Mouse (Mus musculus): ENCODE measurements around the gene Syne3.
A peak's percentile ranks its signal among the peaks of the same experiment; 100 is the strongest.

Syne3 gene

DNA sequence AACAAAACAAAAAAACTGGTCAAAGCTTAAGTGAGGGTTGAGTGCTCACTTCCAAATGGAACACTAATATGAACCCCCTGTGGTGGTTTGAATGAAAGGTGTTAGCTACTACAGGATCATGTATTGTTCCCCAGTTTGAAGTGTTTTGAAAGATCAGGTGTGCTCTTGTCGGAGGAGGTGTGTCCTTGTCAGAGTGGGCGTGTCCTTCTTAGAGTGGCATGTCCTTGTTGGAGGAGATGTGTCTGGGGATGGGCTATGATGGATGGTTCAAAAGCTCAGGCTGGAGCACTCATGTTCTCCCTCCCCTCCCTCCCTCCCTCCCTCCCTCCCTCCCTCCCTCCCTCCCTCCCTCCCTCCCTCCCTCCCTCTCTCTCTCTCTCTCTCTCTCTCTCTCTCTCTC lies 61.7 kb downstream of the Syne3 start:
- H3K27me3 ChIP-seq (ENCODE audit: control insufficient read depth, insufficient read depth, low read length, poor library complexity, severe bottlenecking), result no peaks in the 10 kb centered on the region
- no peak for DNase-seq (ENCODE audit: low read depth, low spot score)
- H3K36me3 ChIP-seq (ENCODE audit: control insufficient read depth, insufficient read depth, low read length, poor library complexity, severe bottlenecking), result peaks cover 11% of the 10 kb centered on the region

GRCm38 (mm10) chr12:104946231-104946630 lies 63.4 kb downstream of the Syne3 start:
- DNase-seq (ENCODE audit: low read depth, low spot score), result no peak
- H3K36me3 ChIP-seq (ENCODE audit: control insufficient read depth, insufficient read depth, low read length, poor library complexity, severe bottlenecking), result peaks cover 11% of the 10 kb centered on the region

GRCm38 (mm10) chr12:104940466-104940865 lies 69.1 kb downstream of the Syne3 start:
- peaks cover 6% of the 10 kb centered on the region for H3K36me3 ChIP-seq (ENCODE audit: control insufficient read depth, insufficient read depth, low read length, poor library complexity, severe bottlenecking)
- no peak for DNase-seq (ENCODE audit: low read depth, low spot score)
- no peaks in the 10 kb centered on the region for H3K27me3 ChIP-seq (ENCODE audit: control insufficient read depth, insufficient read depth, low read length, poor library complexity, severe bottlenecking)

More at GRCm38 (mm10) chr12:104946231-104946630, 63.4 kb downstream of the Syne3 start:
- H3K27me3 ChIP-seq (ENCODE audit: control insufficient read depth, insufficient read depth, low read length, poor library complexity, severe bottlenecking), result no peaks in the 10 kb centered on the region

GRCm38 (mm10) chr12:104940027-104940386 lies 69.6 kb downstream of the Syne3 start:
- peaks cover 6% of the 10 kb centered on the region for H3K36me3 ChIP-seq (ENCODE audit: control insufficient read depth, insufficient read depth, low read length, poor library complexity, severe bottlenecking)
- no peak for DNase-seq (ENCODE audit: low read depth, low spot score)
- H3K27me3 ChIP-seq (ENCODE audit: control insufficient read depth, insufficient read depth, low read length, poor library complexity, severe bottlenecking), result no peaks in the 10 kb centered on the region

GRCm38 (mm10) chr12:104939372-104940026 lies 70.1 kb downstream of the Syne3 start:
- H3K36me3 ChIP-seq (ENCODE audit: control insufficient read depth, insufficient read depth, low read length, poor library complexity, severe bottlenecking), result peaks cover 3% of the 10 kb centered on the region; the same call in 1 of the 2 replicates
- H3K27me3 ChIP-seq (ENCODE audit: control insufficient read depth, insufficient read depth, low read length, poor library complexity, severe bottlenecking), result no peaks in the 10 kb centered on the region
- peak; percentile 70 for DNase-seq (ENCODE audit: low read depth, low spot score)

DNA sequence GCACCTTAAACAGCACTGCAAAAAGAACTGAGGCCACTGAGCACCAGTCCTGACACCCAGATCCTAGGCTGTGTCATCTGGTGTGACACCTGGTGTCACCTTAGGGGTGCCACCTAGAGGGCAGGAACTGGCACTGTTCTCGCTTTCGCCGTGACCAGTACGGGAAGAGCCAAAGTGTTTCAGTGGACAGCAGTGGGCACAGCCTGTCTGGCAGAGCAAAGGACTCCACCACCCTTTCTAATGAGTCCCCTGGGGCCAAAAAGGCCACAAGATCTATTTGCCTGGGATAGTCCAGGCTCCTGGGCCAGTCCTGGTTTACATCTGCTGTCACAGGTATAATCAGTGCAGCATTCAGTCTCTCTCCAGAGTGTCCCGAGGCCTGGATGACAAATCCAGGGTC lies 70.7 kb downstream of the Syne3 start:
- H3K27me3 ChIP-seq (ENCODE audit: control insufficient read depth, insufficient read depth, low read length, poor library complexity, severe bottlenecking), result no peaks in the 10 kb centered on the region
- DNase-seq (ENCODE audit: low read depth, low spot score), result no peak

GRCm38 (mm10) chr12:104936223-104936622 lies 73.4 kb downstream of the Syne3 start:
- Histone ChIP-seq H3K27me3 (ENCODE audit: control insufficient read depth, insufficient read depth, low read length, poor library complexity, severe bottlenecking) (no peaks in the 10 kb centered on the region), H3K36me3 (ENCODE audit: control insufficient read depth, insufficient read depth, low read length, poor library complexity, severe bottlenecking) (no peaks in the 10 kb centered on the region; the same call in 1 of the 2 replicates)
- DNase-seq (ENCODE audit: low read depth, low spot score), result peak; percentile 60

More for the DNA sequence above, 70.7 kb downstream of the Syne3 start:
- H3K36me3 ChIP-seq (ENCODE audit: control insufficient read depth, insufficient read depth, low read length, poor library complexity, severe bottlenecking), result no peaks in the 10 kb centered on the region; the same call in 1 of the 2 replicates

- DNase-seq (ENCODE audit: low read depth, low spot score), result no peak
- Histone ChIP-seq H3K36me3 (ENCODE audit: control insufficient read depth, insufficient read depth, low read length, poor library complexity, severe bottlenecking) (no peaks in the 10 kb centered on the region; the same call in 1 of the 2 replicates), H3K27me3 (ENCODE audit: control insufficient read depth, insufficient read depth, low read length, poor library complexity, severe bottlenecking) (no peaks in the 10 kb centered on the region)
Observed at GRCm38 (mm10) chr12:104935144-104935543, 74.5 kb downstream of the Syne3 start.

- H3K27me3 ChIP-seq (ENCODE audit: control insufficient read depth, insufficient read depth, low read length, poor library complexity, severe bottlenecking), result no peaks in the 10 kb centered on the region
Observed at GRCm38 (mm10) chr12:104933800-104934199, 75.8 kb downstream of the Syne3 start.

DNA sequence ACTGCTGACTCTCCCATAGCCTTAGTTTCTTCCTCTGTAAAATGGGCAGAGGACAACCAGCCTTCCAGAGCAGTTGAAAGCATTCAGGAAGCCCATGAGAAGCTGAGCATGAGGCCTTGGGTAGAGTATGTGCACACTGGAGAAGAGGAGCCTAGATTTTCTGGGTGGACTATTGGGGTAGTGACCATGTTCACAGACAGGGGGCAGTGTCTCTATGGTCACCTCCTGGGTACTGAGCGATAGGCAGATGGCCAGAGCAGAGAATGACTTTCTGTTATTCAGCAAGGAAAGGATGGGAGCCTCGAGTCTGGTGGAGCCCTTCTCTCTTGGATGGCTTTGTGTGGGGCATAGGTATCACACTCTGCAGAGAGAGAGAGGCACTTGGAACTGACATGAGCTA lies 76.4 kb downstream of the Syne3 start:
- no peaks in the 10 kb centered on the region for H3K27me3 ChIP-seq (ENCODE audit: control insufficient read depth, insufficient read depth, low read length, poor library complexity, severe bottlenecking)
- no peaks in the 10 kb centered on the region; the same call in 1 of the 2 replicates for H3K36me3 ChIP-seq (ENCODE audit: control insufficient read depth, insufficient read depth, low read length, poor library complexity, severe bottlenecking)
- DNase-seq (ENCODE audit: low read depth, low spot score), result peak; percentile 33

More at GRCm38 (mm10) chr12:104933800-104934199, 75.8 kb downstream of the Syne3 start:
- DNase-seq (ENCODE audit: low read depth, low spot score), result no peak
- H3K36me3 ChIP-seq (ENCODE audit: control insufficient read depth, insufficient read depth, low read length, poor library complexity, severe bottlenecking), result no peaks in the 10 kb centered on the region; the same call in 1 of the 2 replicates

DNA sequence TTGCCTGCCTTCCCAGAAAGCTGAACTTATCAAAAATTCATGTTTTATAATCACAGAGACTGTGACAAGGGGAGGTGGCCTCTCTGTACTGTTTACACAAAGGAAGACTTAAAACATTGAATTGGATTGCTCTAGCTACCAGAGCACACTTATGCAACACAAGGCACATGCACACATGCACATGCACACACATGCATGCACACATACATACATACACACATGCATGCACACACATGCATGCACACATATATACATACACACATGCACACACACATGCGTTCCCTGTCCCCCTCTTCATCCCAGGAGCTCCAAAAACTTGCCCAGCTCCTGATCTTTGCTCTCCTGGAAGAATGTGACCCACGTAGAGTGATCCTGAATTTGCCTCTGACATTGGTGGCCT lies 83.8 kb downstream of the Syne3 start:
- DNase-seq (ENCODE audit: low read depth, low spot score), result no peak
- Histone ChIP-seq H3K36me3 (ENCODE audit: control insufficient read depth, insufficient read depth, low read length, poor library complexity, severe bottlenecking) (no peaks in the 10 kb centered on the region), H3K27me3 (ENCODE audit: control insufficient read depth, insufficient read depth, low read length, poor library complexity, severe bottlenecking) (no peaks in the 10 kb centered on the region)

GRCm38 (mm10) chr12:104925035-104925434 lies 84.6 kb downstream of the Syne3 start:
- H3K36me3 ChIP-seq (ENCODE audit: control insufficient read depth, insufficient read depth, low read length, poor library complexity, severe bottlenecking), result no peaks in the 10 kb centered on the region
- no peaks in the 10 kb centered on the region for H3K27me3 ChIP-seq (ENCODE audit: control insufficient read depth, insufficient read depth, low read length, poor library complexity, severe bottlenecking)
- no peak for DNase-seq (ENCODE audit: low read depth, low spot score)

- H3K36me3 ChIP-seq (ENCODE audit: control insufficient read depth, insufficient read depth, low read length, poor library complexity, severe bottlenecking), result no peaks in the 10 kb centered on the region
- H3K27me3 ChIP-seq (ENCODE audit: control insufficient read depth, insufficient read depth, low read length, poor library complexity, severe bottlenecking), result no peaks in the 10 kb centered on the region
- no peak for DNase-seq (ENCODE audit: low read depth, low spot score)
Observed at GRCm38 (mm10) chr12:104924546-104924945, 85.1 kb downstream of the Syne3 start.

GRCm38 (mm10) chr12:104923948-104924388 lies 85.6 kb downstream of the Syne3 start:
- no peak for DNase-seq (ENCODE audit: low read depth, low spot score)
- no peaks in the 10 kb centered on the region for H3K36me3 ChIP-seq (ENCODE audit: control insufficient read depth, insufficient read depth, low read length, poor library complexity, severe bottlenecking)
- no peaks in the 10 kb centered on the region for H3K27me3 ChIP-seq (ENCODE audit: control insufficient read depth, insufficient read depth, low read length, poor library complexity, severe bottlenecking)

DNA sequence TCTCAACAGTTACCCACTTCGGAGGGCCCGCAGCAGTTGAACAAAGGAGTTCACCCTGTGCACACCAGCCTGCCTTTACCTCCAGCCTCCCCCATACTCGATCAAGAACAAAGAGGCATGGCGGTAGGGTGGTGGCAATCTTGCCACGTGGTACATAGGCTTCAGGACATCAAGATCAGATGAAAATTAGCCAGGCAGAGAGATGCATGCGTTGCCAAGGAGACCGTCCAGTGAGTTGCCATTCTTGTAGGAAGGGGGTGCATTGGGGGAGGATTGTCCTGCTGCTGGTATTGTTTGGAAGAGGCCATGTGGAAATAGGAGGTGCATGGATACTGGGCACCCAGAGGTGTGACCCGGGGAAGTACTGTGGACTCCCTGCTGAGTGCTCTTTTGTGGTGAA lies 87.0 kb downstream of the Syne3 start:
- DNase-seq (ENCODE audit: low read depth, low spot score), result no peak

GRCm38 (mm10) chr12:104921071-104921470 lies 88.5 kb downstream of the Syne3 start:
- Histone ChIP-seq H3K27me3 (ENCODE audit: control insufficient read depth, insufficient read depth, low read length, poor library complexity, severe bottlenecking) (no peaks in the 10 kb centered on the region), H3K36me3 (ENCODE audit: control insufficient read depth, insufficient read depth, low read length, poor library complexity, severe bottlenecking) (no peaks in the 10 kb centered on the region)
- no peak for DNase-seq (ENCODE audit: low read depth, low spot score)

More for the DNA sequence above, 87.0 kb downstream of the Syne3 start:
- H3K27me3 ChIP-seq (ENCODE audit: control insufficient read depth, insufficient read depth, low read length, poor library complexity, severe bottlenecking), result no peaks in the 10 kb centered on the region
- H3K36me3 ChIP-seq (ENCODE audit: control insufficient read depth, insufficient read depth, low read length, poor library complexity, severe bottlenecking), result no peaks in the 10 kb centered on the region
